Mouse (Mus musculus): ENCODE measurements around the gene Entpd5. TPM values are rescaled to one million over a fixed set of nuclear protein-coding genes. Genes with fewer than 3 reads are reported as not detected.
A peak's percentile ranks its signal among the peaks of the same experiment; 100 is the strongest.

Gene Entpd5
- total RNA-seq, 1 experiment, result 6.9 TPM

GRCm38 (mm10) chr12:84450351-84450717, 41.5 kb upstream of the Entpd5 start:
- Histone ChIP-seq H3K36me3 (ENCODE audit: control insufficient read depth, insufficient read depth, low read length, poor library complexity, severe bottlenecking) (no peaks in the 10 kb centered on the region), H3K27ac (ENCODE audit: insufficient read depth, low read depth, low read length, poor library complexity, severe bottlenecking) (no peak overlapping the region), H3K9me3 (ENCODE audit: control insufficient read depth, insufficient read depth, low read depth, low read length) (no peaks in the 10 kb centered on the region), H3K4me1 (ENCODE audit: control insufficient read depth in 2 of 2, insufficient read depth in 2 of 2, low read length in 2 of 2, poor library complexity in 1 of 2) (0 out of 4 replicates have a peak, but pooled peaks cover 0 to 2% of the 10 kb centered on the region in 2 experiments), H3K9ac (ENCODE audit: insufficient read depth, low read depth, low read length, poor library complexity, severe bottlenecking) (peak overlapping the region; percentile 68), H3K4me3 (ENCODE audit: insufficient read depth in 1 of 2, low read depth in 1 of 2, low read length in 2 of 2, poor library complexity in 1 of 2, severe bottlenecking in 1 of 2) (peak overlapping the region; percentile 84 to 96)
- peak; percentile 19 for DNase-seq (ENCODE audit: low read depth, low spot score)
- TF ChIP-seq MAFK (IDR thresholded peaks at IDR 0.05; ENCODE audit: insufficient read depth, low read depth, low read length) (no peak), ZC3H11A (IDR thresholded peaks at IDR 0.05; ENCODE audit: borderline replicate concordance, low read depth, low read length) (no peak), ZNF384 (IDR thresholded peaks at IDR 0.05; ENCODE audit: low read depth, low read length) (no peak), CHD2 (IDR thresholded peaks at IDR 0.05; ENCODE audit: low read depth, low read length) (no peak), HCFC1 (IDR thresholded peaks at IDR 0.05; ENCODE audit: borderline replicate concordance, insufficient read depth, low read length) (no peak)
- in situ Hi-C loops (cut with MboI; ENCODE audit: low sequenced_read_pairs in 2 of 2, unreplicated experiment in 2 of 2), result no loop called here

GRCm38 (mm10) chr12:84449887-84450286, 41.1 kb upstream of the Entpd5 start:
- DNase-seq (ENCODE audit: low read depth, low spot score), result no peak
- Histone ChIP-seq H3K9me3 (ENCODE audit: control insufficient read depth, insufficient read depth, low read depth, low read length) (no peaks in the 10 kb centered on the region), H3K36me3 (ENCODE audit: control insufficient read depth, insufficient read depth, low read length, poor library complexity, severe bottlenecking) (no peaks in the 10 kb centered on the region), H3K4me3 (ENCODE audit: insufficient read depth in 1 of 2, low read depth in 1 of 2, low read length in 2 of 2, poor library complexity in 1 of 2, severe bottlenecking in 1 of 2) (peak overlapping the region in 1 of 2 experiments; percentile 96; a peak in 2 of 4 replicates), H3K4me1 (ENCODE audit: control insufficient read depth in 2 of 2, insufficient read depth in 2 of 2, low read length in 2 of 2, poor library complexity in 1 of 2) (0 out of 4 replicates have a peak, but pooled peaks cover 0 to 2% of the 10 kb centered on the region in 2 experiments), H3K27ac (ENCODE audit: insufficient read depth, low read depth, low read length, poor library complexity, severe bottlenecking) (no peak overlapping the region), H3K9ac (ENCODE audit: insufficient read depth, low read depth, low read length, poor library complexity, severe bottlenecking) (no peak overlapping the region)
- in situ Hi-C loops (cut with MboI; ENCODE audit: low sequenced_read_pairs in 2 of 2, unreplicated experiment in 2 of 2), result no loop called here
- no peak for TF ChIP-seq MAFK (IDR thresholded peaks at IDR 0.05; ENCODE audit: insufficient read depth, low read depth, low read length)
- TF ChIP-seq HCFC1 (IDR thresholded peaks at IDR 0.05; ENCODE audit: borderline replicate concordance, insufficient read depth, low read length), result no peak
- no peak for TF ChIP-seq ZNF384 (IDR thresholded peaks at IDR 0.05; ENCODE audit: low read depth, low read length)
- TF ChIP-seq ZC3H11A (IDR thresholded peaks at IDR 0.05; ENCODE audit: borderline replicate concordance, low read depth, low read length), result no peak
- TF ChIP-seq CHD2 (IDR thresholded peaks at IDR 0.05; ENCODE audit: low read depth, low read length), result no peak

- TF ChIP-seq ZNF384 (IDR thresholded peaks at IDR 0.05; ENCODE audit: low read depth, low read length) (no peak), ZC3H11A (IDR thresholded peaks at IDR 0.05; ENCODE audit: borderline replicate concordance, low read depth, low read length) (no peak), CHD2 (IDR thresholded peaks at IDR 0.05; ENCODE audit: low read depth, low read length) (no peak), HCFC1 (IDR thresholded peaks at IDR 0.05; ENCODE audit: borderline replicate concordance, insufficient read depth, low read length) (no peak), MAFK (IDR thresholded peaks at IDR 0.05; ENCODE audit: insufficient read depth, low read depth, low read length) (no peak)
- no peak overlapping the region for H3K9ac ChIP-seq (ENCODE audit: insufficient read depth, low read depth, low read length, poor library complexity, severe bottlenecking)
- in situ Hi-C loops (cut with MboI; ENCODE audit: low sequenced_read_pairs in 2 of 2, unreplicated experiment in 2 of 2), result no loop called here
- DNase-seq (ENCODE audit: low read depth, low spot score), result no peak
- no peaks in the 10 kb centered on the region for H3K9me3 ChIP-seq (ENCODE audit: control insufficient read depth, insufficient read depth, low read depth, low read length)
- no peaks in the 10 kb centered on the region for H3K36me3 ChIP-seq (ENCODE audit: control insufficient read depth, insufficient read depth, low read length, poor library complexity, severe bottlenecking)
- H3K4me1 ChIP-seq (ENCODE audit: control insufficient read depth in 2 of 2, insufficient read depth in 2 of 2, low read length in 2 of 2, poor library complexity in 1 of 2), result 0 out of 4 replicates have a peak, but pooled peaks cover 0 to 2% of the 10 kb centered on the region in 2 experiments
- H3K27ac ChIP-seq (ENCODE audit: insufficient read depth, low read depth, low read length, poor library complexity, severe bottlenecking), result no peak overlapping the region
- no peak overlapping the region for H3K4me3 ChIP-seq (ENCODE audit: insufficient read depth in 1 of 2, low read depth in 1 of 2, low read length in 2 of 2, poor library complexity in 1 of 2, severe bottlenecking in 1 of 2)
Observed at GRCm38 (mm10) chr12:84448181-84448580, 39.4 kb upstream of the Entpd5 start.

GRCm38 (mm10) chr12:84447386-84447785, 38.6 kb upstream of the Entpd5 start:
- Histone ChIP-seq H3K9me3 (ENCODE audit: control insufficient read depth, insufficient read depth, low read depth, low read length) (no peaks in the 10 kb centered on the region), H3K4me3 (ENCODE audit: insufficient read depth in 1 of 2, low read depth in 1 of 2, low read length in 2 of 2, poor library complexity in 1 of 2, severe bottlenecking in 1 of 2) (no peak overlapping the region), H3K36me3 (ENCODE audit: control insufficient read depth, insufficient read depth, low read length, poor library complexity, severe bottlenecking) (no peaks in the 10 kb centered on the region), H3K9ac (ENCODE audit: insufficient read depth, low read depth, low read length, poor library complexity, severe bottlenecking) (no peak overlapping the region), H3K4me1 (ENCODE audit: control insufficient read depth in 2 of 2, insufficient read depth in 2 of 2, low read length in 2 of 2, poor library complexity in 1 of 2) (0 out of 4 replicates have a peak, but pooled peaks cover 0 to 2% of the 10 kb centered on the region in 2 experiments), H3K27ac (ENCODE audit: insufficient read depth, low read depth, low read length, poor library complexity, severe bottlenecking) (no peak overlapping the region)
- TF ChIP-seq MAFK (IDR thresholded peaks at IDR 0.05; ENCODE audit: insufficient read depth, low read depth, low read length) (no peak), ZC3H11A (IDR thresholded peaks at IDR 0.05; ENCODE audit: borderline replicate concordance, low read depth, low read length) (no peak), HCFC1 (IDR thresholded peaks at IDR 0.05; ENCODE audit: borderline replicate concordance, insufficient read depth, low read length) (no peak), CHD2 (IDR thresholded peaks at IDR 0.05; ENCODE audit: low read depth, low read length) (no peak), ZNF384 (IDR thresholded peaks at IDR 0.05; ENCODE audit: low read depth, low read length) (no peak)
- in situ Hi-C loops (cut with MboI; ENCODE audit: low sequenced_read_pairs in 2 of 2, unreplicated experiment in 2 of 2), result no loop called here
- DNase-seq (ENCODE audit: low read depth, low spot score), result no peak

Data from ES-E14 (cell line).